Mouse (Mus musculus): Measurements from ENCODE around the gene Acp1. TPM values are rescaled to one million over a fixed set of nuclear protein-coding genes. Genes with fewer than 3 reads are reported as not detected.

Acp1 gene
- polyA plus RNA-seq, 1 experiment = 12.1 TPM

DNA sequence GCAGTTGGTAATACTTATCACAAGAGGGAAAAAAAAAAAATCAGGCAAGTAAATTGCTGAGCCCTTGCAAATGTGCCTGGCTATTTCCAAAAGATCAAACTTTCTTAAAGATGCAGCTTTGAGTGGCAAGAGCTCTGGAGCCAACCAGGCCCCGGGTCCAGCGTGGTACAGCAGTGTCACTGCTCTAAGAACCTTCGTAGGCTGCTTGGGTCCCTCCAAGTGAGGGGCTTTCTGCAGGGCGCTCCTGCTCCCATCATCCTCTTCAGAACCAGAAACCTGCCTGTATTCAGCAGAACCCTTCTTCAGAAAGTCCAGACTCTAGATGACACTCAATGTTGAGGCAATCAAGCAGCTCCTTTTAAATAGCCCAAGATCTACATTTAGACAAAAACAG lies 27.8 kb downstream of the Acp1 start:
- Histone ChIP-seq H3K4me1 (ENCODE audit: control insufficient read depth, insufficient read depth, low read length) (peaks cover 2% of the 10 kb centered on the region), H3K4me3 (replicated peaks; ENCODE audit: extremely low read depth, low read depth, low read length) (no peak overlapping the region)
- DNase-seq = no peak
- TF ChIP-seq POLR2A (IDR thresholded peaks at IDR 0.05; ENCODE audit: borderline replicate concordance, extremely low read depth, low read depth, low read length) = no peak
- TF ChIP-seq CTCF (IDR thresholded peaks at IDR 0.05; ENCODE audit: insufficient read depth, low read length) = no peak
- 24% methylated on average over 4 of the region's 4 CpGs for WGBS

DNA sequence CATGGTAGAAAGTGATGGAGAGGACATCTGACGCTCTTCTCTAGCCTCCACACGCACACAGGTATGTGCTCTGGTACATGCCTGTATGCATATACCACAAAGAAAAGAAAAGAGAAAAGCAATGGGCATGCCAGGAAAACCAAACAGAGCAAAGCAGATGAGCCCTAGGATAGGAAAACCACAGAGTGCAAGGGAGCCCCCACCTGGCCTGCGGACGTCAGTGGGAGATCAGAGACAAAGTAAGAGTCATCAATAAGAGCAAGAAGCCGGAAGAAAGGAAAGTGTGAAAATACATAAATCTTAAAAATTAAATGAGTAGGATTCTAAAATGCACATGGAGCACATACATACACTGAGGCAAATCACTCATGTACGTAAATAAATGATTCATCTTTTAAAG lies 31.9 kb downstream of the Acp1 start:
- Histone ChIP-seq H3K4me1 (ENCODE audit: control insufficient read depth, insufficient read depth, low read length) (peaks cover 2% of the 10 kb centered on the region), H3K4me3 (replicated peaks; ENCODE audit: extremely low read depth, low read depth, low read length) (no peak overlapping the region)
- DNase-seq = no peak
- TF ChIP-seq CTCF (IDR thresholded peaks at IDR 0.05; ENCODE audit: insufficient read depth, low read length) = no peak
- no peak for TF ChIP-seq POLR2A (IDR thresholded peaks at IDR 0.05; ENCODE audit: borderline replicate concordance, extremely low read depth, low read depth, low read length)
- 71% methylated on average over 6 of the region's 6 CpGs for WGBS

DNA sequence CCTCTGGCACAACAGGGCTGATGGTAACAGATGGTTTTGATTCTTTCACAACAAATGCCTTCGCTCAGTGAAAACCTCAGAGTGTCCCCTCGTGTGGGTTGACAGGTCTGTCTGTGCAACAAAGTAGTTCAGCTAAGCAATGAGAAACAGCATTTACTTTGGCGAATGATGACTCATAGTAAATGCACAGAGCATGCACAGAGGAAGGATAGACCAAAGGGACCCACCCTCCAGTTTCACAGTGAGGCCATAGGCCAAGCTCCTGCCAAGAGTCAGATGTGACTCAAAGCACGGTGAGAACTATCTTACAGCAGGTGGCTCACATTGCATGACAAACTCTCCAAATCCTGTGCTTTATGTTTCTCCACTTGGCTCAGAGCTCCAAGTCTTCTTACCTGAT lies 45.6 kb downstream of the Acp1 start:
- WGBS = 75% methylated on average over 4 of the region's 4 CpGs

DNA sequence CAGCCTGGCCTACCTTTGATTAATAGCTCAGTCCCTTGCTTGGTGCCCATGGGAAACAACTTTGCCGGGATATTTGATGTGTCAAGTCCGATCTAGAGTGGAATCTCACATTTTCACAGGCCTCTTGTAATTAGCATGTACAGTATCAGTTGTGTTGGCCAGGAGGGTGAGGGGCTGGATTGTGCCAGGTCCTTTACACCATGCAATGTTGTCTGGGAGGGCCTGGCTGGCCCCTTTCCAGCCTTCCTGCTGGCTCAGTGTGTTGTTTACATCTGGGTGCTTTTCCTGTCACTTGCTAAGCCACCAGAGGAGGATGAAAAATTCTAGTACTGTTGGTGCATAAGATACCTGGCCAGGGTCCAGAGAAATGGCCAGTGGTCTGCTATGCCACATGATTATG lies 47.0 kb downstream of the Acp1 start:
- no peak for DNase-seq
- Histone ChIP-seq H3K4me1 (ENCODE audit: control insufficient read depth, insufficient read depth, low read length) (peaks cover 3% of the 10 kb centered on the region), H3K4me3 (replicated peaks; ENCODE audit: extremely low read depth, low read depth, low read length) (no peak overlapping the region)
- no peak for TF ChIP-seq POLR2A (IDR thresholded peaks at IDR 0.05; ENCODE audit: borderline replicate concordance, extremely low read depth, low read depth, low read length)
- TF ChIP-seq CTCF (IDR thresholded peaks at IDR 0.05; ENCODE audit: insufficient read depth, low read length) = no peak
- 27% methylated on average over 2 of the region's 2 CpGs for WGBS

More for the DNA sequence above, 45.6 kb downstream of the Acp1 start:
- TF ChIP-seq POLR2A (IDR thresholded peaks at IDR 0.05; ENCODE audit: borderline replicate concordance, extremely low read depth, low read depth, low read length) (no peak), CTCF (IDR thresholded peaks at IDR 0.05; ENCODE audit: insufficient read depth, low read length) (no peak)
- Histone ChIP-seq H3K4me3 (replicated peaks; ENCODE audit: extremely low read depth, low read depth, low read length) (no peak overlapping the region), H3K4me1 (ENCODE audit: control insufficient read depth, insufficient read depth, low read length) (peaks cover 3% of the 10 kb centered on the region)
- no peak for DNase-seq

DNA sequence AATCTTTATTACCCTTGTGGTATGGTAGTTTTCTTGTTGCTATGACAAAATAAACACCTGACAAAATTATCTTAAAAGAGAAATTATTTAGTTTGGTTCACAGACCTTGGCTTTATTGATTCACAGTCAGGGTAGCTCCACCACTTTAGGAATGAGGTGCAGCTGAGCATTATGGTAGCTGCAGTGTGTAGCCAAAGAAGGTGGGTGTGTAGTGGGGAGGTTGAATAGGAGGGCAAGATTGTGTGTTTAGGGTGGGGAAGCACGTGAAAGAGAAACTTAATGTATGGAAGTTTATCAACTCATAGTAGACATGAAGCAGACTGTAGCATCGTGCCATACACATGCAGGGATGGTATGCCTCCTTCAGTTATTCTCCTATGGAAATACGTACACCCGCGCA lies 55.2 kb downstream of the Acp1 start:
- WGBS = 82% methylated on average over 5 of the region's 5 CpGs
- DNase-seq = no peak
- TF ChIP-seq POLR2A (IDR thresholded peaks at IDR 0.05; ENCODE audit: borderline replicate concordance, extremely low read depth, low read depth, low read length) (no peak), CTCF (IDR thresholded peaks at IDR 0.05; ENCODE audit: insufficient read depth, low read length) (no peak)
- H3K4me3 ChIP-seq (replicated peaks; ENCODE audit: extremely low read depth, low read depth, low read length) = no peak overlapping the region
- no peaks in the 10 kb centered on the region for H3K4me1 ChIP-seq (ENCODE audit: control insufficient read depth, insufficient read depth, low read length)

DNA sequence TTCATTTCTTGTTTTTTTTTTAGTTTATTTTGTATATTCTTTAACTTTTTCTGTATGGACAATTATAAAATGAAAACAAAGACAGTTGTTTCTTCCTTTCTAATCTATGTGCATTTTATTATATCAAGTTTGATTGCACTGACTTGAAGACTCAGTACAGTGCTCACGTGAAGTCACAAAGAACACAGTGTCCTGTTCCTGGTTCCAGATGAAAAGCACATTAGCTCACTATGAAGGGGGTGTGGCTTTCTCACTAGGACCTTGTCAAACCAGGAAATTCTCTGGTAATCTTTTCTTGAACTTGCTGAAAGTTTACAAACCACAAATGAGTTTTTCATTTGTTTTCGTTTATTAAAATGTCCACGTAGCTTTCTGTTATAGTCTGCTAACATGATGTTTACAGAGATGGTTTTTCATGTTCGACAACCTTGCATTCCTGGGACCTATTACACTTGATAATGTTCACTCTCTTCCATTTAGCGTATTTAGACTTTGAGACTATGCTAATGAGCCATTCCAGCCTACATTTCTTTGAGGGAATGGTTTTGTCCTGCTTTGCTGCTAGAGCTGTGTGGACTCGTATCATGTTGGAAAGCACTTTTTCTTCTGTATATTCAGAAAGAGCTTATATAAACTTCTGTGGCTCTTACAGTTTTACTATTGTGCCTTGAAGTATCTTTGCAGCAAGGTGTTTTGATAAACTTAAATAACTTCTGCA lies 55.8 kb downstream of the Acp1 start:
- 53% methylated on average over 6 of the region's 6 CpGs for WGBS
- DNase-seq = no peak
- H3K4me1 ChIP-seq (ENCODE audit: control insufficient read depth, insufficient read depth, low read length) = no peaks in the 10 kb centered on the region
- no peak overlapping the region for H3K4me3 ChIP-seq (replicated peaks; ENCODE audit: extremely low read depth, low read depth, low read length)
- TF ChIP-seq POLR2A (IDR thresholded peaks at IDR 0.05; ENCODE audit: borderline replicate concordance, extremely low read depth, low read depth, low read length) (no peak), CTCF (IDR thresholded peaks at IDR 0.05; ENCODE audit: insufficient read depth, low read length) (no peak)

DNA sequence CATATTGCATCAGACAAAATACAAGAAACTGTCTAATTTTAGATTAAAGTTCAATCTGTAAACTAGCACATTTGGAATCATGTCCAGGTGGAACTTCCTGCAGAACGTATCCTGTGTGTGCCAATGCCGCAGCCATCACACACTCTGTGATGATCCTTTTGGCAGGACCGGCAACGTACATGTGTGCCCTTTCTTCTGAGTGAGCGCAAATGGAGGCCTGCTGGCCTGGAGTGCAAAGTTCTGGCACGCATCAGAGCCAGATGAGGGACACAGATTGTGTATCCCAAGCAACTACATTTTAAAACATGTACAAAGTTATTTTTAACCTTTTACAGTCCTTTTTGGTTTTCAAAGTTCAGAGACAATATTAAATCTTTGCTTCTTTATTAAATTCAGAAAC lies 59.5 kb downstream of the Acp1 start:
- DNase-seq = no peak
- WGBS = 72% methylated on average over 6 of the region's 6 CpGs
- TF ChIP-seq CTCF (IDR thresholded peaks at IDR 0.05; ENCODE audit: insufficient read depth, low read length) (no peak), POLR2A (IDR thresholded peaks at IDR 0.05; ENCODE audit: borderline replicate concordance, extremely low read depth, low read depth, low read length) (no peak)
- no peaks in the 10 kb centered on the region for H3K4me1 ChIP-seq (ENCODE audit: control insufficient read depth, insufficient read depth, low read length)
- H3K4me3 ChIP-seq (replicated peaks; ENCODE audit: extremely low read depth, low read depth, low read length) = no peak overlapping the region

DNA sequence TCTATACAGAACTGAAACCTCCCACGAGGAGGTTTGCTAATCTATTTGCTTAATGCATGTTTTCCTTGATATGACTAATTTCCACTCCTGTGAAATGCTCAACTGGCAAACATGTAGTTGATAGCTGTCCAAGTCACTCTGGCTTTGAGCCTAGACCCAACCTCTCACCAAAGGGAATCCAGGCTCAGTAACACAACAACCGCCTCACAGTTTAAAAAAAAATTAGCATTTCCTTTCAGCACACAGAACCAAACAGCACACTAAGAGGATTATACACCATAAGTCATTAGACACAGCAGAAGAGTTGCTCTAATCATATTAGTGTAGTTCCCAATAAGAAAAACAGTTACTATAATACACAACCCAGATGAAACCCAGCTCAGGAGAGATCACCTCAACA lies 60.5 kb downstream of the Acp1 start:
- WGBS = 18% methylated on average over 2 of the region's 2 CpGs
- Histone ChIP-seq H3K4me1 (ENCODE audit: control insufficient read depth, insufficient read depth, low read length) (no peaks in the 10 kb centered on the region), H3K4me3 (replicated peaks; ENCODE audit: extremely low read depth, low read depth, low read length) (no peak overlapping the region)
- TF ChIP-seq POLR2A (IDR thresholded peaks at IDR 0.05; ENCODE audit: borderline replicate concordance, extremely low read depth, low read depth, low read length) (no peak), CTCF (IDR thresholded peaks at IDR 0.05; ENCODE audit: insufficient read depth, low read length) (no peak)
- no peak for DNase-seq

DNA sequence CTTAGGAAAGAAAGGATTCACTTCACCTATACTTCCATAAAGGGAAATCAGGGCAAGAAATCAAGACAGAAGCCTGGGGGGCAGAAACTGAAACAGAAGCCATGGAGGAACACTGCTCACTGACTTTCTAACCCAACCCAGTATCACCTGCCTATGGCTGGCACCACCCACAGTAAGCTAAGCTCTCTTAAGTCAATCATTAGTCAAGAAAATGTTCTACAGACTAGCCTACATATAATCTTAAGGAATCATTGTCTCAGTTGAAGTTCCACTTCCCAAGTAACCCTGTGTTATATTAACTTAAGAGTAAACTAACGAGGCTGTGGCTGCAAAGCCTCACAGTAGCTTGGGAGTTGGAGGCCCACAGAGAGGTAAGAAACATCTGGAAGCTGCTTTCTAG lies 62.9 kb downstream of the Acp1 start:
- no peak for DNase-seq
- TF ChIP-seq POLR2A (IDR thresholded peaks at IDR 0.05; ENCODE audit: borderline replicate concordance, extremely low read depth, low read depth, low read length) (no peak), CTCF (IDR thresholded peaks at IDR 0.05; ENCODE audit: insufficient read depth, low read length) (no peak)
- Histone ChIP-seq H3K4me3 (replicated peaks; ENCODE audit: extremely low read depth, low read depth, low read length) (no peak overlapping the region), H3K4me1 (ENCODE audit: control insufficient read depth, insufficient read depth, low read length) (no peaks in the 10 kb centered on the region)
- WGBS = 60% methylated on average over 1 of the region's 1 CpGs

Other genes with a start within 250 kb of the Acp1 start
- 0.14 and 0.24 TPM in 2 replicates for gene Alkal2, start 27.3 kb downstream of the Acp1 start, polyA plus RNA-seq (2012; rRNA removed)
- 1.4 and 2.6 TPM in 2 replicates for gene Sh3yl1, start 79 bp upstream of the Acp1 start, polyA plus RNA-seq (2012; rRNA removed)
- gene Fam110c, start 162.3 kb upstream of the Acp1 start, polyA plus RNA-seq (2012; rRNA removed) = 1.8 and 2.1 TPM in 2 replicates